Mouse (Mus musculus) olfactory bulb, adult 2 months (tissue): ENCODE data around the gene Alg9. TPM values are rescaled to one million over a fixed set of nuclear protein-coding genes. Genes with fewer than 3 reads are reported as not detected.

ENCODE experiments used
- H3K27ac ChIP-seq: fragments of 200-500 bp; 2 replicates; pipeline ENCODE4 v1.5.1; 2012; ENCODE audit warnings: low read depth, low read length; ENCODE audit not compliant: insufficient read depth
- H3K4me1 ChIP-seq: fragments of 200-500 bp; 2 replicates; pipeline ENCODE4 v1.6.1; 2012; ENCODE audit warnings: low read length; ENCODE audit not compliant: control insufficient read depth, insufficient read depth
- H3K4me3 ChIP-seq: fragments of 200-500 bp; 2 replicates; pipeline ENCODE4 v1.5.1; 2012; ENCODE audit warnings: mild to moderate bottlenecking, low read depth, low read length, moderate library complexity; ENCODE audit not compliant: insufficient read depth
- CTCF ChIP-seq: fragments of 200-500 bp; IDR thresholded peaks from 2 replicates; pipeline ENCODE4 v1.5.1; 2012; ENCODE audit warnings: low read depth, mild to moderate bottlenecking, low read length, moderate library complexity; ENCODE audit not compliant: insufficient read depth
- POLR2A ChIP-seq: fragments of 200-500 bp; IDR thresholded peaks from 2 replicates; pipeline ENCODE4 v1.6.1; 2012; ENCODE audit warnings: mild to moderate bottlenecking, low read depth, low read length, moderate library complexity; ENCODE audit not compliant: insufficient read depth
- whole genome bisulfite sequencing: fragments of 180-500 bp; shearing (Covaris S2); methylation state at CpG from one replicate; pipeline ENCODE4 v1.1.7; 2018; 5-methylcytosine and 5-hydroxymethylcytosine counted together
- polyA plus RNA-seq: library from polyadenylated mRNA; stranded (reverse); fragments of >200 nt; gene quantifications from 2 replicates; pipeline ENCODE4 v1.2.4, GENCODE M21; 2012; ENCODE audit warnings: low replicate concordance; ENCODE audit not compliant: missing spikeins, insufficient read depth, insufficient read length

Gene Alg9
- polyA plus RNA-seq, 1 experiment, result not detected

- no peak overlapping the region for H3K27ac ChIP-seq
- WGBS, result 63% methylated on average over 6 of the region's 6 CpGs
- no peak overlapping the region for H3K4me3 ChIP-seq
- TF ChIP-seq CTCF, result no peak
- no peak for TF ChIP-seq POLR2A
- peaks cover 31% of the 10 kb centered on the region for H3K4me1 ChIP-seq
Measured at GRCm38 (mm10) chr9:50889211-50889610, 114.4 kb downstream of the Alg9 start.

- H3K4me1 ChIP-seq, result peaks cover 26% of the 10 kb centered on the region
- no peak overlapping the region for H3K4me3 ChIP-seq
- no peak for TF ChIP-seq CTCF
- TF ChIP-seq POLR2A, result no peak
- no peak overlapping the region for H3K27ac ChIP-seq
- WGBS, result 81% methylated on average over 4 of the region's 4 CpGs
Measured at GRCm38 (mm10) chr9:50889964-50890363, 115.1 kb downstream of the Alg9 start.

- TF ChIP-seq POLR2A (no peak), CTCF (no peak)
- Histone ChIP-seq H3K4me3 (no peak overlapping the region), H3K4me1 (peaks cover 25% of the 10 kb centered on the region), H3K27ac (no peak overlapping the region)
- WGBS, result 96% methylated on average over 3 of the region's 3 CpGs
Measured at GRCm38 (mm10) chr9:50890494-50891090, 115.8 kb downstream of the Alg9 start.

Other genes with a start within 250 kb of the Alg9 start
- not detected in 2 replicates for gene Pts, start 246.3 kb upstream of the Alg9 start, polyA plus RNA-seq
- not detected in 2 replicates for gene Il18, start 220.2 kb upstream of the Alg9 start, polyA plus RNA-seq
- gene Bco2, start 219.8 kb upstream of the Alg9 start, polyA plus RNA-seq, result not detected in 2 replicates
- not detected in 2 replicates for gene Tex12, start 213.7 kb upstream of the Alg9 start, polyA plus RNA-seq
- not detected in 2 replicates for gene Sdhd, start 171.2 kb upstream of the Alg9 start, polyA plus RNA-seq
- gene Timm8b, start 171.1 kb upstream of the Alg9 start, polyA plus RNA-seq, result not detected in 2 replicates
- not detected in 2 replicates for gene Pih1d2, start 157.7 kb upstream of the Alg9 start, polyA plus RNA-seq
- not detected in 2 replicates for gene Nkapd1, start 157.6 kb upstream of the Alg9 start, polyA plus RNA-seq
- gene Dlat, start 115.2 kb upstream of the Alg9 start, polyA plus RNA-seq, result not detected in 2 replicates
- not detected in 2 replicates for gene Dixdc1, start 35.5 kb upstream of the Alg9 start, polyA plus RNA-seq
- gene 2310030G06Rik, start 28.5 kb upstream of the Alg9 start, polyA plus RNA-seq, result not detected in 2 replicates
- not detected in 2 replicates for gene Cryab, start 23.7 kb upstream of the Alg9 start, polyA plus RNA-seq
- not detected in 2 replicates for gene Hspb2, start 22.7 kb upstream of the Alg9 start, polyA plus RNA-seq
- gene Fdxacb1, start 6.8 kb upstream of the Alg9 start, polyA plus RNA-seq, result not detected in 2 replicates
- not detected in 2 replicates for gene 1110032A03Rik, start 501 bp downstream of the Alg9 start, polyA plus RNA-seq
- not detected in 2 replicates for gene Ppp2r1b, start 70.3 kb downstream of the Alg9 start, polyA plus RNA-seq
- not detected in 2 replicates for gene Sik2, start 234.1 kb downstream of the Alg9 start, polyA plus RNA-seq